Mouse (Mus musculus): ENCODE data around the gene Ahnak. TPM values are rescaled to one million over a fixed set of nuclear protein-coding genes. Genes with fewer than 3 reads are reported as not detected.

The Ahnak gene
- total and polyA plus RNA-seq, 2 experiments: 1.2 to 10.9 TPM

DNA sequence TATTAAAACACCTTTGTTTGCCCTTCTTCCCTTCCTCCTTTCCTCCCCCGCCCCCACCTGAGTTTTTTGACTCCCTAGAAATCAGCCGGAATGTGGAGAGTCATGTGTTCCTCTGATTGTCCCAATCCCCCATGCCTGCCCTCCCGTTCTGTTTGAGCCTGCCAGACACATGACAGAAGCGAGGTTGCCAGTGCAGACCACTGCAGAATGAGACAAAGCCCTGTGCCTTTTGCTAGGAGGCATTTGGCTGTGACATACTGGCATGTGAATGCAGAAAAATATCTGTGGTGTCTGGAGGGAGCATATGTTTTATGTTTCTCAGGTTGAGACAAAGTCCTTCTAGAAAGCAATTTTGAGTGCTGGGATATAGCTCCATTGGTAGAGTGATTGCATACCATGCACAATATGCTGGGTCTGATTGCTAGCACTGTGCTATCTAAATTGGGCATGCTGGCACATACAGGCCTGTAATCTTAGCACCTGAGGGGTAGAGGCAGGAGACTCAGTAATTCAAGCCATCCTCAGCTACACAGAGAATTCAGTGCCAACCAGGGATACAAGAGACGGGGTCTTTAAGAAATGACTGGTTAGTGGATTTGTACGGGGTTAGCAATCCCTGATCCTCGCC is 43.5 kb downstream of the Ahnak start:
- no peak overlapping the region for H3K4me3 ChIP-seq (ENCODE audit: insufficient read depth, low read depth, low read length)
- H3K9ac ChIP-seq (ENCODE audit: low read depth, low read length): no peak overlapping the region
- no peak for DNase-seq (ENCODE audit: extremely low read depth, low read depth, low spot score)
- no peaks in the 10 kb centered on the region for H3K36me3 ChIP-seq (ENCODE audit: control insufficient read depth, insufficient read depth, low read length)
- H3K79me2 ChIP-seq (ENCODE audit: control insufficient read depth, insufficient read depth, low read length): no peaks in the 10 kb centered on the region
- no peak overlapping the region for H3K27ac ChIP-seq (replicated peaks; ENCODE audit: insufficient read depth, low read depth, low read length)
- WGBS: 88% methylated on average over 7 of the region's 7 CpGs
- peaks cover 2% of the 10 kb centered on the region; the same call in 1 of the 2 replicates for H3K4me1 ChIP-seq (ENCODE audit: control insufficient read depth, insufficient read depth, low read length)
- TF ChIP-seq POLR2A (IDR thresholded peaks at IDR 0.05; ENCODE audit: extremely low read depth, insufficient read depth, low read length) (no peak), CTCF (IDR thresholded peaks at IDR 0.05; ENCODE audit: low read depth, low read length) (no peak)
- H3K27me3 ChIP-seq (ENCODE audit: control insufficient read depth, insufficient read depth, low read length): no peaks in the 10 kb centered on the region

DNA sequence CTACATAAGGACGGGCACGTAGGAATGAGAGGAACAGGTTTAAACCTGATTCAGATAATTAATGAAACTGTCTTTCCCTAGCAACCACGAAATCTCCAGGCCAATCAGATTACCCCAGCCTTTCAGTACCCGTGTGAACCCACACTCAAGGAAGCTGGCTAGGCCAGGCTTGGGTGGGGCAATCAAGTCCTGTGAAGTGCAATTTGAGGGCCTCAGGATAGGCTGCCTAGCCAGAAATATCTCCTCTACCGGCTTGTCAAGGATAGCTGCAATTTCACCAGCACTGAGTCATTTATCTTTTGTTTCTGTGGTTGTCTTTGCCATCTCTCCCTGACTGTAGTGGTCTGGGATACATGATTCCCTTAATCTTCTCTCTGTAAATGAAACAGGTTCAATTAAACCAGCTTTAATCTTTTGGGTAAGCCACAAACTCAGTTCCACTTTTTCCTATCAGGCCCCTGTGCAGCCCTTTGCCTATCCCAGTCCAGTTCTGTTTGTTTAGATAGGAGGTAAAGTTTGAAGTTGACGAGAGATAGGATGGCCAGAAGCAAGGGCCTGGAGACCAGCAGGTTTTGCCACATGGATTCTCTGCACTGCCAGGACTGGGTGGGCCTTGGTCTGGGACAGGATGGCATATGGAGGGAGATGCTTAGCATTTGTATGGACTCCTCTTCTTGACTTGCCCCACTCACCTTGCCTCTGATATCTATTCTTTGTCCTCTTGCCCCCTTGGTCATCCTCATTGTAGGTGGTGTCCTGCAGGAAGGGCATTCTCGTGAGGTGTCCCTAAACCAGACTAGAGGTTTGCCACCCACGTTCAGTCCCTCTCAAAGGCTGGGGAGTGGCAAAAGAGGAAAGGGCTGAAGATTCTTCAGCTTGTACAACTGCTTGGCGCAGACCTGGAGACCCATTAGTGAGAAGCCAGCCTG is 44.6 kb downstream of the Ahnak start:
- Histone ChIP-seq H3K4me1 (ENCODE audit: control insufficient read depth, insufficient read depth, low read length) (no peaks in the 10 kb centered on the region), H3K4me3 (ENCODE audit: insufficient read depth, low read depth, low read length) (no peak overlapping the region), H3K9ac (ENCODE audit: low read depth, low read length) (no peak overlapping the region), H3K79me2 (ENCODE audit: control insufficient read depth, insufficient read depth, low read length) (no peaks in the 10 kb centered on the region), H3K27ac (replicated peaks; ENCODE audit: insufficient read depth, low read depth, low read length) (no peak overlapping the region), H3K36me3 (ENCODE audit: control insufficient read depth, insufficient read depth, low read length) (no peaks in the 10 kb centered on the region), H3K27me3 (ENCODE audit: control insufficient read depth, insufficient read depth, low read length) (no peaks in the 10 kb centered on the region)
- DNase-seq (ENCODE audit: extremely low read depth, low read depth, low spot score): no peak
- WGBS: 81% methylated on average over 9 of the region's 9 CpGs
- TF ChIP-seq CTCF (IDR thresholded peaks at IDR 0.05; ENCODE audit: low read depth, low read length) (no peak), POLR2A (IDR thresholded peaks at IDR 0.05; ENCODE audit: extremely low read depth, insufficient read depth, low read length) (no peak)

DNA sequence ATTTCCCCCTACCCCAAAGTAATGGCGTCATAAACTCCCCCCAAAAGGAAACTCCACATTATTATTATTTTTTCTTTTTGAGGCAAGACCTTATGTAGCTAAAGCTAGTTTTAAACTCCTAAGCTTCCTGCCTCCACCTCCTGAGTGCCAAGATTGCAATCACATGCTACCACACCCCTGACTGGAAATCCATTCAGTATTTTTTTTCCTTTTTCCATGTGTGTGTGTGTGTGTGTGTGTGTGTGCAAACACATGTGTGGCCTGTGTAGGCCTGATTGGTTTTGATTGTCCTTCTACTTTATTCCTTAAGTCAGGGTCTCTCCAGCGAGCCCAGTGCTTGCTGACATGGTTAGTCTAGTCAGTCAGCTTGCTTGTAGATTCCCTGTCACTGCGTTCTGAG is 45.4 kb downstream of the Ahnak start:
- H3K79me2 ChIP-seq (ENCODE audit: control insufficient read depth, insufficient read depth, low read length): no peaks in the 10 kb centered on the region
- no peaks in the 10 kb centered on the region for H3K4me1 ChIP-seq (ENCODE audit: control insufficient read depth, insufficient read depth, low read length)
- 89% methylated on average over 3 of the region's 3 CpGs for WGBS
- no peak for TF ChIP-seq POLR2A (IDR thresholded peaks at IDR 0.05; ENCODE audit: extremely low read depth, insufficient read depth, low read length)
- TF ChIP-seq CTCF (IDR thresholded peaks at IDR 0.05; ENCODE audit: low read depth, low read length): no peak
- no peaks in the 10 kb centered on the region for H3K36me3 ChIP-seq (ENCODE audit: control insufficient read depth, insufficient read depth, low read length)
- no peak overlapping the region for H3K9ac ChIP-seq (ENCODE audit: low read depth, low read length)
- H3K27ac ChIP-seq (replicated peaks; ENCODE audit: insufficient read depth, low read depth, low read length): no peak overlapping the region
- DNase-seq (ENCODE audit: extremely low read depth, low read depth, low spot score): no peak
- H3K4me3 ChIP-seq (ENCODE audit: insufficient read depth, low read depth, low read length): no peak overlapping the region
- H3K27me3 ChIP-seq (ENCODE audit: control insufficient read depth, insufficient read depth, low read length): no peaks in the 10 kb centered on the region

DNA sequence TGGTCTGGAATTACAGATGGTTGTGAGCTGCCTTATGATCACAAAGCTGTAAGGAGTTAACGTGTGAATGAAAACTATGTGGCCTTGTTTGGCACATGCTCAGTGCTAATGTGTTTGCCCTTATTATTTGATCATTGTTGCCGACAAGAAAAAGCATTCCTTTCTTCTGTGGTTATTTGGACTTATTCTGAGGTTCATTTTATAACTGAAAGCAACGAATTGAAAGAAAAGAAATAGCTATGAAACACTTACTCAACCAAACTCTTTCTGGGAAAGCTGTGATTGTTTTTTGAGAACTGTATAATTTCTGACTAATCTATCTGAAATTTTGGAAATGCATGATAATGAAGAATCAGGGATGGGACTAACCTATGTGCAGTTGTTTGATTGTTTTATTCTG is 46.0 kb downstream of the Ahnak start:
- no peak for TF ChIP-seq POLR2A (IDR thresholded peaks at IDR 0.05; ENCODE audit: extremely low read depth, insufficient read depth, low read length)
- TF ChIP-seq CTCF (IDR thresholded peaks at IDR 0.05; ENCODE audit: low read depth, low read length): no peak
- WGBS: 65% methylated on average over 3 of the region's 3 CpGs

GRCm38 (mm10) chr19:9038136-9038535 is 49.1 kb downstream of the Ahnak start:
- no peak for TF ChIP-seq POLR2A (IDR thresholded peaks at IDR 0.05; ENCODE audit: extremely low read depth, insufficient read depth, low read length)
- TF ChIP-seq CTCF (IDR thresholded peaks at IDR 0.05; ENCODE audit: low read depth, low read length): no peak
- no peak for DNase-seq (ENCODE audit: extremely low read depth, low read depth, low spot score)
- WGBS: 76% methylated on average over 3 of the region's 3 CpGs

More for the DNA sequence above, 46.0 kb downstream of the Ahnak start:
- Histone ChIP-seq H3K79me2 (ENCODE audit: control insufficient read depth, insufficient read depth, low read length) (no peaks in the 10 kb centered on the region), H3K27me3 (ENCODE audit: control insufficient read depth, insufficient read depth, low read length) (no peaks in the 10 kb centered on the region), H3K9ac (ENCODE audit: low read depth, low read length) (no peak overlapping the region), H3K4me3 (ENCODE audit: insufficient read depth, low read depth, low read length) (no peak overlapping the region), H3K27ac (replicated peaks; ENCODE audit: insufficient read depth, low read depth, low read length) (no peak overlapping the region), H3K4me1 (ENCODE audit: control insufficient read depth, insufficient read depth, low read length) (no peaks in the 10 kb centered on the region), H3K36me3 (ENCODE audit: control insufficient read depth, insufficient read depth, low read length) (no peaks in the 10 kb centered on the region)
- DNase-seq (ENCODE audit: extremely low read depth, low read depth, low spot score): no peak

More at GRCm38 (mm10) chr19:9038136-9038535, 49.1 kb downstream of the Ahnak start:
- Histone ChIP-seq H3K4me1 (ENCODE audit: control insufficient read depth, insufficient read depth, low read length) (no peaks in the 10 kb centered on the region), H3K4me3 (ENCODE audit: insufficient read depth, low read depth, low read length) (no peak overlapping the region), H3K9ac (ENCODE audit: low read depth, low read length) (no peak overlapping the region), H3K27me3 (ENCODE audit: control insufficient read depth, insufficient read depth, low read length) (no peaks in the 10 kb centered on the region), H3K79me2 (ENCODE audit: control insufficient read depth, insufficient read depth, low read length) (no peaks in the 10 kb centered on the region), H3K27ac (replicated peaks; ENCODE audit: insufficient read depth, low read depth, low read length) (no peak overlapping the region), H3K36me3 (ENCODE audit: control insufficient read depth, insufficient read depth, low read length) (no peaks in the 10 kb centered on the region)
